Mouse (Mus musculus): ENCODE results near the gene Pigk. TPM values are rescaled to one million over a fixed set of nuclear protein-coding genes. Genes with fewer than 3 reads are reported as not detected.

The Pigk gene
- polyA plus RNA-seq, 1 experiment = 3.9 TPM

DNA sequence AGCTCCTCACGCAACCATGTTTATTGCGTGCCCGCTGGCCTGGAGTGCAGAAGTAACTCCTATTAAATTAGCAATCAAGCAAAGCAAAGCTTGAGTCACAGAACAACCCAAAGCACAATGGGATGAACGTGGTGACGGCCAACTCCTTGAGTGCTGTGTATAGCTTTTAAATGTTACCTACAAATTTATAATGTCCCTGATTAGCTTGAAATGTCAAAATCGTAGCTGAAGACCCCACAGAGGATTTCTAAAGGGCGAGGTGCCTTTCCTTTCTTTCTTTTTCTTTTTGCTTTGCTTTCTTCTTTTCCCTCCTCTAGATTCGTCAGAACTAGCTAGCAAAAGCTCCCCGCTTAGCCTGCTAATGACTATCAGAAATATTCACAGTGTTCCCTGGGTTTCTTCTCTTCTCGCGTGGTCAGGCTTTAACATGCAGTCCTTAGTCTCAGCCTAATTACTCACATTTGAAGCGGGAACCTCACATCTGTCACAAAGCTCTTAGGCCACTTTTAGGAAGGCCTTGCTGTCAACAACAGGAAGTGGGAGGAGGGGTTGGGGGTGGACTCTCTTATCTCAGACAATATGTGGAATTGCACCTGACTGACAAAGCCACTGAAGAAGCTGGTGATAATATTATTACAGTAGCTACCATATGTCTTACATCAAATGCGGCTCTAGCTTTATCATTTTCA is 214.5 kb downstream of the Pigk start:
- WGBS = 69% methylated on average over 13 of the region's 13 CpGs

DNA sequence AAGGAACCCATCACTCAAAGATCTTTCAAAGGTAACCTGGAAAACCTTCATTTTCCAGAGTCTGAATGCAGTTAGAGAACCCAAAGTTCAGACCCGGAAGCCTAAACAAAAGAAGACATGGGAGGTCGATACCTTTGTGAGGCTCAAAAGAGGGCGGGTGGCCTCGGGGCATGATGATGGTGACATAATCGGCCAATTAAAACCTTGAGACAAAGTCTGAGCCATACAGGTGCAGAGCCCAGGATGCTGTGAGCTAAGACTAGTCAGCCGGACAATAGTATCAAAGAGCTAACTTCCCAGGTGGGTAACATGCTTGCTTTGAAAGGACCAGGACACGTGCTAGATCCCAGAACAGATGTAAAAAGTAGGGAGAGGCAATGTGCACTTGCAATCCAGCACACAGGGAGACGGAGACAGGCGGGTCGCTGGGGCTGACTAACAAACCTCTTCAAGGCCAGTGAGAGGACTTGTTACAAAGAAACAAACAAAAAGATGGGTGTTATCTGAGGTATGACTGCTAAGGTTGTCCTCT is 215.4 kb downstream of the Pigk start:
- H3K4me1 ChIP-seq (ENCODE audit: control insufficient read depth, insufficient read depth, insufficient read length, low read length) = no peaks in the 10 kb centered on the region
- peak overlapping the region; percentile 30 for H3K4me3 ChIP-seq (ENCODE audit: low read depth, low read length)
- TF ChIP-seq CTCF (IDR thresholded peaks at IDR 0.05; ENCODE audit: extremely low read depth, insufficient read length, insufficient replicate concordance, low read depth, low read length) (no peak), POLR2A (IDR thresholded peaks at IDR 0.05; ENCODE audit: low read depth, low read length) (no peak)
- H3K36me3 ChIP-seq (ENCODE audit: control insufficient read depth, insufficient read depth, low read length) = no peaks in the 10 kb centered on the region
- H3K27ac ChIP-seq (ENCODE audit: insufficient read depth, low read depth, low read length) = peak overlapping the region; percentile 79
- H3K27me3 ChIP-seq (ENCODE audit: control insufficient read depth, insufficient read depth, low read length) = no peaks in the 10 kb centered on the region
- 66% methylated on average over 10 of the region's 10 CpGs for WGBS

More for the DNA sequence above, 214.5 kb downstream of the Pigk start:
- Histone ChIP-seq H3K4me1 (ENCODE audit: control insufficient read depth, insufficient read depth, insufficient read length, low read length) (no peaks in the 10 kb centered on the region), H3K36me3 (ENCODE audit: control insufficient read depth, insufficient read depth, low read length) (no peaks in the 10 kb centered on the region), H3K27me3 (ENCODE audit: control insufficient read depth, insufficient read depth, low read length) (no peaks in the 10 kb centered on the region), H3K4me3 (ENCODE audit: low read depth, low read length) (no peak overlapping the region), H3K27ac (ENCODE audit: insufficient read depth, low read depth, low read length) (peak overlapping the region; percentile 79)
- no peak for TF ChIP-seq CTCF (IDR thresholded peaks at IDR 0.05; ENCODE audit: extremely low read depth, insufficient read length, insufficient replicate concordance, low read depth, low read length)
- no peak for TF ChIP-seq POLR2A (IDR thresholded peaks at IDR 0.05; ENCODE audit: low read depth, low read length)

DNA sequence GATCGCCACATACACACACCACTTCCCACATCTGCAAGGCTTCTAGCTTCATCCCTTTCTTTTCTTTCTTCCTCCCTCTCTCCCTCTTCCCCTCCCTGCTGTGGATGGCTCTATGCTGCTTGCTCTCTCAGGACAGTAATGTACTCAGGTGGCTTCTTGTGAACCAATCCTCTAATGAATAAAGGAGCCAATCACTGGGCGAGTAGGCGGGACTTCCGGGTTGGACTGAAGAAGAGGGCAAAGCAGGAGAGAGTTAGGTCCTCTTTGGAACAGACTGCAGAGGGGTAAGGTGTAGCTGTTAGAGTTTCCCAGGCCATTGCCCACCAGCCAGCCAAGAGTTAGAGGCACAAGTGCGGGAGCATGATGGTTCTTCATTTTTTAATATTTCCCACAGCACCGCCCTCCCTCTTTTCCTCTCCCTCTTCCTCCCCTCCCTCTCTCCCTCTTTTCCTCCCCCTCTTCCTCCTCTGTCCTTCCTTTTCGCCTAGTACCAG is 215.9 kb downstream of the Pigk start:
- WGBS = 75% methylated on average over 7 of the region's 7 CpGs
- Histone ChIP-seq H3K4me3 (ENCODE audit: low read depth, low read length) (peak overlapping the region; percentile 33), H3K4me1 (ENCODE audit: control insufficient read depth, insufficient read depth, insufficient read length, low read length) (no peaks in the 10 kb centered on the region), H3K36me3 (ENCODE audit: control insufficient read depth, insufficient read depth, low read length) (no peaks in the 10 kb centered on the region), H3K27ac (ENCODE audit: insufficient read depth, low read depth, low read length) (peak overlapping the region; percentile 79), H3K27me3 (ENCODE audit: control insufficient read depth, insufficient read depth, low read length) (no peaks in the 10 kb centered on the region)
- TF ChIP-seq CTCF (IDR thresholded peaks at IDR 0.05; ENCODE audit: extremely low read depth, insufficient read length, insufficient replicate concordance, low read depth, low read length) (no peak), POLR2A (IDR thresholded peaks at IDR 0.05; ENCODE audit: low read depth, low read length) (no peak)

DNA sequence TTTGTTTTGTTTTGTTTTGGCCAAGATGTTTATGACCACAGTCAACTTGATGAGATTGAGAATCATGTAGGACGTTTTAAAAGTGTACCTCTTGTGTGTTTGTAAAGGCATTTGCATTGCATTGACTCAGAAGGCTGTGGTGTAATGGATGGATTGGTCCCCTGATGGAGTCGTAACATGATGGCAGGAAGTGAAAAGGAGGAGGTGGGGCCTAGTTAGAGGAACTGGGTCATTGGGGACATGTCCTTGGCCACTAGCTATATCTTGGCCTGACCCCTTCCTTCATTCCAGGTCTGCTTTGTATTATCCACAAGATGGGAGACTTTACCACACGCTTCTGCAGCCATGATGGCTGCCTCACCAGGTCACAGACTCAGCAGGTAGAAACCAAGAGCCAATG is 217.5 kb downstream of the Pigk start:
- WGBS = 63% methylated on average over 3 of the region's 3 CpGs
- Histone ChIP-seq H3K27me3 (ENCODE audit: control insufficient read depth, insufficient read depth, low read length) (no peaks in the 10 kb centered on the region), H3K27ac (ENCODE audit: insufficient read depth, low read depth, low read length) (no peak overlapping the region), H3K36me3 (ENCODE audit: control insufficient read depth, insufficient read depth, low read length) (no peaks in the 10 kb centered on the region), H3K4me1 (ENCODE audit: control insufficient read depth, insufficient read depth, insufficient read length, low read length) (no peaks in the 10 kb centered on the region), H3K4me3 (ENCODE audit: low read depth, low read length) (no peak overlapping the region)
- TF ChIP-seq CTCF (IDR thresholded peaks at IDR 0.05; ENCODE audit: extremely low read depth, insufficient read length, insufficient replicate concordance, low read depth, low read length) = no peak

DNA sequence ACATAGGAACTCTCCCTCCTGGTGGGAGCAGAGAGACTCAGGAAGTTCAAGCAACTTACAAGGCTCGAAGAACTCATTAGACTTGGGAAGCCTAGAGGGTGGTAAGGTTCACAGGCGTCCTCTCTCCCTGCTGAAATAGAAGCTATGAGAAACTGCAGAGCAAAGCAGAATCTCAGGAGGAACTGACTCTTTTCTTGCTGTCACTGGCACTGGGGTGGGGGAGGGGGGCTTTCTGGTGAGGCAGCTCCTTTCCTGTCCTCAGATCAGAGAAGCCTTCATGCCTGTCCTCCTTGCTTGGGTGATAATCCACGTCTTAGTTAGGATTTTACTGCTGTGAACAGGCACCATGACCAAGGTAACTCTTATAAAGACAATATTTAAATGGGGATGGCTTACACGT is 218.2 kb downstream of the Pigk start:
- WGBS = 62% methylated on average over 4 of the region's 4 CpGs
- no peaks in the 10 kb centered on the region for H3K36me3 ChIP-seq (ENCODE audit: control insufficient read depth, insufficient read depth, low read length)
- no peaks in the 10 kb centered on the region for H3K27me3 ChIP-seq (ENCODE audit: control insufficient read depth, insufficient read depth, low read length)
- no peaks in the 10 kb centered on the region for H3K4me1 ChIP-seq (ENCODE audit: control insufficient read depth, insufficient read depth, insufficient read length, low read length)
- no peak overlapping the region for H3K4me3 ChIP-seq (ENCODE audit: low read depth, low read length)
- 0 out of 2 replicates have a peak overlapping the region, but pooled peaks have one; percentile 18 for H3K27ac ChIP-seq (ENCODE audit: insufficient read depth, low read depth, low read length)
- TF ChIP-seq POLR2A (IDR thresholded peaks at IDR 0.05; ENCODE audit: low read depth, low read length) = no peak
- TF ChIP-seq CTCF (IDR thresholded peaks at IDR 0.05; ENCODE audit: extremely low read depth, insufficient read length, insufficient replicate concordance, low read depth, low read length) = no peak

DNA sequence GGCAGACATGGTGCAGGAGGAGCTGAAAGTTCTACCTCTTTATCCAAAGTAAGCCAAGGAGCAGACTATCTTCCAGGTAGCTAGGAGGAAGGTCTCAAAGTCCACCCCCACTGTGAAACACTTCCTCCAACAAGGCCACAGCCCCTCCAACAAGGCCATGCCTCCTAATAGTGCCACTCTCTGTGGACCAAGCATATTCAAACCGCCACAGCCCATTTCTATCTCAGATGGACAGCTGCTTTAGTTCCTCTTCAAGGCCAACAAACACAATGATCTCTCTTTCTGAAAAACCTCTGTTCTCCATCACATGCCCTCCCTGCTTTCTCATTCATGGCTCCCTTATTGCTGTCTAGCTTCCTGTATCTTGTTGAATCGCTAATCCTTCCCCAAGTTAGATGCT is 218.6 kb downstream of the Pigk start:
- WGBS = 75% methylated on average over 2 of the region's 2 CpGs
- H3K4me1 ChIP-seq (ENCODE audit: control insufficient read depth, insufficient read depth, insufficient read length, low read length) = no peaks in the 10 kb centered on the region
- no peak for TF ChIP-seq POLR2A (IDR thresholded peaks at IDR 0.05; ENCODE audit: low read depth, low read length)
- TF ChIP-seq CTCF (IDR thresholded peaks at IDR 0.05; ENCODE audit: extremely low read depth, insufficient read length, insufficient replicate concordance, low read depth, low read length) = no peak

DNA sequence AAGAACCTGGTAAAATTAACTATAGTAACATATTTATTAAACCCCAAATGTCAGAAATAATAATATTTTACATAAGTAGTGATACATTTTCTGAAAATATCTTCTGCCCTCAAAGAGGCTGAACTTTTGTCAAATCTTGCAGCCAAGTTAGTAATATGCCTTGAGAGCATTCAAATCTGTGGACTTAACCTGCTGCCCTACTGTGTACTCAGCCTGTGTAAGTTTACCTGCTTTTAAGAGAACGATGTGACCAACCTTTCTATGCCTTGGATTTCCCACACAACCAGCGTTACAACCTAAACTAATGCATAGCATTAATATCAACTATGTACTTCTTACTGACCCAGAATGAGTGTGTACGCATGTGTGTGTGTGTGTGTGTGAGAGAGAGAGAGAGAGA is 219.8 kb downstream of the Pigk start:
- Histone ChIP-seq H3K4me3 (ENCODE audit: low read depth, low read length) (no peak overlapping the region), H3K4me1 (ENCODE audit: control insufficient read depth, insufficient read depth, insufficient read length, low read length) (no peaks in the 10 kb centered on the region), H3K36me3 (ENCODE audit: control insufficient read depth, insufficient read depth, low read length) (no peaks in the 10 kb centered on the region), H3K27me3 (ENCODE audit: control insufficient read depth, insufficient read depth, low read length) (no peaks in the 10 kb centered on the region), H3K27ac (ENCODE audit: insufficient read depth, low read depth, low read length) (no peak overlapping the region)
- 86% methylated on average over 3 of the region's 3 CpGs for WGBS
- no peak for TF ChIP-seq POLR2A (IDR thresholded peaks at IDR 0.05; ENCODE audit: low read depth, low read length)
- no peak for TF ChIP-seq CTCF (IDR thresholded peaks at IDR 0.05; ENCODE audit: extremely low read depth, insufficient read length, insufficient replicate concordance, low read depth, low read length)

More for the DNA sequence above, 218.6 kb downstream of the Pigk start:
- Histone ChIP-seq H3K27ac (ENCODE audit: insufficient read depth, low read depth, low read length) (no peak overlapping the region), H3K27me3 (ENCODE audit: control insufficient read depth, insufficient read depth, low read length) (no peaks in the 10 kb centered on the region), H3K36me3 (ENCODE audit: control insufficient read depth, insufficient read depth, low read length) (no peaks in the 10 kb centered on the region), H3K4me3 (ENCODE audit: low read depth, low read length) (no peak overlapping the region)
